Mouse (Mus musculus) gastrocnemius, postnatal 4 days (tissue): Measurements from ENCODE around the gene Rps17. TPM values are rescaled to one million over a fixed set of nuclear protein-coding genes. Genes with fewer than 3 reads are reported as not detected.

Source experiments
- DNase-seq, 2 experiments: peaks; one replicate each; pipeline ENCODE4 v3.0.0; 2021 to 2022; ENCODE audit warnings: low spot score in 2 of 2, mixed read lengths in 2 of 2
- total RNA-seq, 2 experiments: library from RNA; stranded (reverse); gene quantifications; 2 replicates each; pipeline ENCODE4 v1.2.3; 2021

Rps17 gene
- total RNA-seq, 2 experiments from 2014 or later: 1,161 to 1,216 TPM

DNA sequence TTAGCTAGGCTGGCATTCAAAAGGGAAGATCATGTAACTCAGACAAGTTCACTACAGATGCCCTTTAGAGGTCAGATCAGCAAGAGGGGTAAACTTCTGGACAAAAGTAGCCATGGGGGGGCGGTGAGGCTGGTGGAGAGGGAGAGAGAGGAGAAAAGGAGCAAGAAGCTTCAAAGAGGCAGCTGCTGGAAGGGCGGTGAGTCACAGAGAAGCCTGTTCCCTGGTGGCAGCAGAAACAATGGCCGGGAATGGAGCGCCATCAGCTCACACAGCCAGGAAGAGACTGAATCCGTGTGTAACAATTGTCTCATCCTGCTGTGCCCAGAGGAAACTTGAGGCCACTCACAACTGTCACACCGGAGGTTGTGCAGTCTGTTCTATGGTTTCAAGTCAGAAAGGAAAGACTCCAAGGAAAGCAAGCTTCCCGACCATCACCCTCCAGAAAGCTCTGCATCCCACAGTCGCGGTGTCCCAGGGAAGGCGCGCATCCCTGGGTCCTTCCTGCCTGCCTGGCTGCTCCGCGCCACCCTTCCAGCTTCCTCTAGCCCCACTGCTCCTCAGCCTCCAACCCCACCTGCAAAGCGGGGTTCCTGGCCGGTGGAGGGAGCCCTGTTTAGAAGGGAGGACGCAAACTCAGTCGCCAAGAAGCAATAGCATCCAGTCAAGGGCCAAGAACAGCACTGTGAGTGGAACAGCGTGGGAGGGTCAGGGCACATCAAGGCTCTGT, 9.2 kb downstream of the Rps17 start:
- no peak for DNase-seq

DNA sequence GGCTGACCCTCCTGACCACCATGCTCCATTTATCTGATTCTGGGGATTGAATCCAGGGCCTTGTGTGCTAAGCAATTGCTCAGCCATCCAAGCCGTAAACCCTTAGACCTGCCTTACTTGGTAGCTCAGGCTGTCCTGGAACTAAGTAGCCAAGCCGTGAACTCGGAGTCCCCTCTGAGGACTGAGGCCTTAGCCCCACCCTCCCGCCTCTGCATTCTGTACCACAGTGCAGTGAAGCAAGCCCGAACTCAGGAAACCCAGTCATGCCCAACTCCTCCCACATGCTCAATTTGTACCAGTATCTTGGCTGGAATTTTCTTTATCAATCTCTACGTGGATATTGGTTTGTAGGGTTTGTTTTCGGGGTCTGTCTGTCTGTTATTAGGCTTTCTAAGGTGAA, 13.2 kb downstream of the Rps17 start:
- DNase-seq: no peak

DNA sequence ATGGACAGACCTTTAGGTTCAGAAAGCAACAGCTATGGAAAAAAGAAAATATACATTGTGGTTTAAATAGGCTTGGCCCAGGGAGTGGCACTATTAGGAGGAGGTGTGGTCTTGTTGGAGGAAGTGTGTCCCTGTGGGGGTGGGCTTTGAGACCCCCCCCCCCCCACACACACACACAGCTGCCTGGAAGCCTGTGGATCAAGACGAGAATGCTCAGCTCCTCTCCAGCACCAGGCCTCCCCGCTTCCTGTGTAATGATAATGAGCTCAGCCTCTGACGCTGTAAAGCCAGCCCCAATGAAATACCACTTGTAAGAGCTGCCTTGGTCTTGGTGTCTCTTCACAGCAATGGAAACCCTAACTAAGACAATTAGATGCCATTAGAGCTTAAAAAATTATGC, 14.3 kb downstream of the Rps17 start:
- no peak for DNase-seq

DNA sequence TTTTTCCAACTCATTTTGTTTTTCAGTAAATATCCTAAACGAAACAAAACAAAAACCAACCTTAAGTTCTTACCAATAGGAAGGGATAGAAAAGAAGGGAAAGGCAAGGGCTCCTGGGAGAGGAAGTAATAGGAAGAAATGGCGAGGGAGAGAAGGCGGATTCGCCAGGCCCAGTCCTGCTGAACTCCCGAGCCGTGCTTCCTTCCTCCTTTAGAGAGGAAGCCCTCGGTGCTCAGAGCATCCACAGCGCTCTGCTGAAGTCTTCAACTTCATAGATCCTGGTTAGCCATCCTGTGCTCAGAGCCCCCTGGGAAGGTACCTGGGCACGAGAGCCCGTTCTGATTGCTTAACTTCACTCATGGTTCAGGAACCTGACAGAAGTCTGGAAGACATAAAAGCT, 17.4 kb downstream of the Rps17 start:
- DNase-seq: no peak

DNA sequence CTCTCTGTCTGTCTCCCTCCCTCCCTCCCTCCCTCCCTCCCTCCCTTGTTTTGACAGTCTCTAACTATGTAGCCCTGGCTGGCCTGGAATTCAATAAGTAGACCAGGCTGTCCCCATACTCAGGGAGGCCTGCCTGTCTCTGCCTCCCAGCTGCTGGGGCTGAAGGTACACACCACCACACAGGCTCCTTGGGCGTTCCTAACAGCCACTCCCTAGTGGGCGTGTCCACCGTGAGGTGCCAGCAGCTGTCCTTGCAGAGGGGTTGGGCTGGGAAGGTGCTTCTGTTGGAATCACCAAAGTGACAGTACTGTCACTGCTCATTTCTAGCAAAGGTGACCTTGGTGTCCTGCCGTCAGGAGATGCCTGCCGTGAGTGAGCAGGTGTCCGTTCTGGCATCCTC, 18.2 kb downstream of the Rps17 start:
- no peak for DNase-seq

DNA sequence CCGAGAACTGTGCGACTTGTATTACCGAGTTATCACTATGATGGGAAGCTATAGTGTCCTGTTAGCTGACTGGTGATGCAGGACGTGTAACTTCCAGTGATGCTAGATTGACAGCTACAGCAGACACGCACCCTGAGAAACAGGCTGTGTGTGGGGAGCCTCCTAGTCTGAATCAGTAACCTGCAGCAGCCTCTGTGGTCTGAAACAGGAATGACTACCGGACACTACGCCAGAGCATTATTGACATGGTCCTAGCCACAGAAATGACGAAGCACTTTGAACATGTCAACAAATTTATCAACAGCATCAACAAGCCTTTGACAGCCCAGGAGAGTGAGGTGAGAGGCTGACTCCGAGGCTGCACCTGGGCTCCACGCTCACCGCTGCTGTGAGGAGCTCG, 19.0 kb downstream of the Rps17 start:
- DNase-seq: no peak

DNA sequence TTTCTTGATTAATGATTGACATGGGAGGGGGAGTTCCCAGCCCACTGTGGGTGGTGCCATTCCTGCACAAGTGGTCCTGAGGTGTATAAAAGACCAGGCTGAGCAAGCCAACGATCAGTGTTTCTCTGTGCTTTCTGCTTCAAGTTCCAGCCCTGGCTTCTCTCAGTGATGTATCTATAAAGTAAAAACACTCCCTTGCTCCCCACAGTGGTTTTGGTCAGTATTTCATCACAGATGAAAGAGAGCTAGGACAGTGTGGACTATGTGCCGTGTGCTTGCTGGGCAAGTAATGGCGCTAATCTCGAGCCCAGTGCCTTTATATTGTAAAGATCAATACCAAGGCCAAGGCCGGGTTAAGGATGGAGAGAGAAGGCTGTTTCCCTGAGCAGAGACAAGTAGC, 23.3 kb downstream of the Rps17 start:
- DNase-seq: no peak

DNA sequence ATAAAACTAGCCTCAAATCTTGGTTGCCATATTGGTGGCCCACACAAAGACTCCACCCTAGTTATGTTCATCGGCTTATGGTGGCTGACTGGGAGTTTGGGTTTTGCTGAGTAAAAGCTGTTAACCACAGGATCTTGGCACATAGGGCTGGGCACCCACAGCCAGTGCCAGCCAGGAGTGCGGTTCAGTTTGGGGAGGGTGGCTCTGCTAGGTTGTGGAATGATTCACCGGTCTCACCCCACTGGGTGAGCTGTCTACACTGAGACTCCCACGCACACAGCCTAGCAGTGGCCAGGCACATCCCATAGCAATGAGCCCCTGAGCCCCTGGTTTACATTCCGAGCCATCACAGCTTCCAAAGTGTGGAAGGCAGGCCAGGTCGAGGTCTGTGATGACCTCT, 25.3 kb downstream of the Rps17 start:
- no peak for DNase-seq

DNA sequence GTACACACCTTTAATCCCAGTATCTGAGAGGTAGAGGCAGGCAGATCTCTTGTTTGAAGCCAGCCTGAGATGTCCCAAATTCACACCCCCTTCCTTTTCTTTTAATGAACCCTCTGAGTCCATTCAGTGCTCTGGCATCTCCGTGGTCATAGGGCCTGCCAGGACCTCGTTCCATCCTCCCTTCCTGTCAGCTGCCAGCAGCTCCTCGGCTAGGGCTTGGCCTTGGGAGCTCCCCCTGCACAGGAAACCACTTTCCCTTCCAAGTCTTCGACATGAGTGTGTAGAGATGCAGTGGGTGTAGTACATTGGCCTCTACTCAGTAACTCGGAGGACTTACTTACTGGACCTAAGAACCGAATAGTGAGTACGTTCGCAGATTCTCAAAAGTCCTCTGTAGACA, 29.5 kb downstream of the Rps17 start:
- no peak for DNase-seq

DNA sequence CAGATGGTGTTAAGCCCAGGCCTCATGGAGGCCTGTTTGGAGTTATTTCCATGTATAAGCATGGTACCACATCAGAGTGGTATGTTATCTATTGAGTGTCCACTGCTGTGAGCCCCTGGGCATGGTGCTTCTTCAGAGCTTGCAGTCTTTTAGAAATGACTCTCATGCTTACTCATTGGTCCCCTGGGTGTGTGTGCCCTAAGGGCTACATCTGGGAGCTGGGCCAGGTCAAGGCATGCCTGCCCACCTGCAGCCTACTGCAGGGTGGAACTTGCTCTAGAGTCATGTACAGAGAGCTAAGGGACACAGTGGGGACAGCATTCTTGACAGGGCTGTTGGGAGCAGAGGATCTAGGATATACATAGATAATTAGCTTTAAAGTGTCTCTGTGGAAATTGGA, 33.5 kb downstream of the Rps17 start:
- DNase-seq: no peak

DNA sequence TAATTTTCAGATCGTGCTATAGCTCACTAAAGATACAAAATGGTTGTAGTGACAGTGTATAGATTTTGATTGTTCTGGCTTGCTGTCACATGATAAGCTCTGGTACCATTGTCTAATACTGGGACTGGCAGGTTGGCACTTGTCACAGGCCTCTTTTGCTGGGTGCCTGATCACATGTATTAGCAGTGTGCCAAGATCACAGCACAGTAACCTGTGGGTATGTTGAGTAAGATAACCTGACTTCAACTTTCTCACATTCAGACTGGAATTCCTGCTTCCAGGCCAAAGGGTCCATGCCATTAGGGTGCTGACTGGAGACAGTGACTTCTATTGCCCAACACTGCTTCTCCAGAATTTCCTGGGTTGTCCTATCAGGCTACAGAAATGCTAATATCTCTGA, 33.9 kb downstream of the Rps17 start:
- DNase-seq: no peak

DNA sequence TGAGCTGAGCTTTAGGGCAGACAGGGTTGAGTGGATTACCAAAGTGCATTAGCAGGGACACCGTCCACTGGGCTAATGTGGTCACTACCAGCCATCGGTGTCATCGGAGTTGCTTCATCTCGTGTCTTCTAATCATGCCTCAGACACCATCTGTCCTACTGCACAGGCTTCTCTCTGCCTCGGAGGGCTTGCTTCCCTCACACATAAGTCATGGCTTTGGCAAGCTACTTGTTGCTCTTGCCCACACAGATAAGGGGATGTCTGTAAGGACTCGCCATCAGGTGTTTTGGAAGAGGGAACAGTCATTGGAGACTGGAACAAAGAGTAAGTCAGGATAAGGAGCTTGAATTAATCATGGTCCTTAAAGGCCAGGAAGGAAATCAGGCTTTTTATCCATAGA, 35.8 kb downstream of the Rps17 start:
- DNase-seq: no peak

DNA sequence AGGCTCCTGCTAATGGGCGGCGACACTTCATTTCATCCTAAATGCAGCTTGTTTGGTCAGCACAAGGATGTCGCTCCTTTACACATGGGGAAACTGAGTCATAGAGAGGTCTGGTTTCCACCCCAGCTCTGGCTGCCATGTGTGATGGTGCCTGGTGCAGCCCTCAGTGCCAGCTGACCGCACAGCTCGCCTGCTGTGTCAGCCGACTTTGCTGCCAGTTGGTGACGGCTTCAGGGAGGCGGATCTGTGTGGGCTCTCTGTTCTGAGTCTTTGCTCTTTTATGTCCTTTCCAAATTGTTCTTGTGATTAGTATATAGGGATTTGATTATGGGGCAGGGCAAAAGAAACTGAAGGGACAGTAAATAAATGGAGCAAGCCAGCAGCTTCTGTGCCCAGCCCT, 37.3 kb downstream of the Rps17 start:
- DNase-seq: no peak

DNA sequence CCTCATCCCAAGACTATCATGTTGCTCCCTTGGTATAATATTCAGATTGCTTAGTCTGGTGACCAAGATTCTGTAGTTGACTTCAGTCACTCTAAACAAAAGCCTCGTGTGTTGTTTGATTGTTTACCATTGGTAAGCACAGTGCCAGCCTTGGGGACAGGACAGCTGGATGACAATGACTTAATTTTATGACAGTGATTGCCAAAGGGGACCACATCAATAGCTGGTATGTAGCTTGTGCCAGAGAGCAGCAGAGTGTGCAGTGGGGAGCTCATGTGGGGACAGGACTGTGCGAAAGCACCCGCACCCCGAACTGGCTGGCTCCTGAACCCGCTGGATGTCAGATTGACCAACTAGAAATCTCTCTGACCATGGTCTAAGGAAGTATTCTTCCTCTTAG, 40.4 kb downstream of the Rps17 start:
- DNase-seq: no peak

DNA sequence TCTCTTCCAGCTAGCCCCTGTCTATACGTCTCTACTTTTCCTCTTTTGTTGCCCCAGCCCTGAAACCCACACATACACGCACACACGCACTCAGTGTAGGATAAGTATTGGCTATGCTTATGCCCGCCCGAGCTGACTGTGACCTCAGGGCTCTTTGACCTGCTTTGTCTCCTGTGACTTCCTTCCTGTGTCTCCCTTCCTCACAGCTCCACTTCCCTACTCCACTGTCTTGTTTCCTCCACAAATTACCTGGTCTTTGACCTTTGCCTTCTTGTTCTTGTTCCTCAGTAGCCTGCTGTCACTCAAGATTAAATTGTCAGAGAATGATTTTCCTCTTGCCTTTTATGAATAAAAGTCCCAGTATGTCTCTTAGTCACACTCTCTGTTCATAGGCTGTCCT, 41.0 kb downstream of the Rps17 start:
- DNase-seq: no peak

DNA sequence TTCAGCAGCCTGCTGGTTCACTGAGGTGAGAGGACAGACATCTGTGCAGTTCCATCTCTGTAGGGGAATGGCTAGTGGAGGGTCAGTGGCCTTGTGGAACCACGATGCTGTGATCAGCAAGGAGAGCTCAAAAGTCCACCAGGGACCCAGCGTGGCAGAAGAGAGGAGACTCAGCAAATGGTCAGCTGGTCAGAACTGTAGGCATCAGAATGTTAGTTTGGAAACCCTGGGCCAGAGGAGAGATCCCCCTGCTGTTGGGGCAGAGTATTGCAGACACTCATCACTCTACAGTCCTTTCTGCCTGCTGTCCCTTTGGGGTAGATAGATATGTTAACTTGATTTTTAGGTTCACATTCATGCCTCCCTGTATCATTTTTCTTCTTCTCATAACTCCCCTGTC, 41.4 kb downstream of the Rps17 start:
- no peak for DNase-seq

DNA sequence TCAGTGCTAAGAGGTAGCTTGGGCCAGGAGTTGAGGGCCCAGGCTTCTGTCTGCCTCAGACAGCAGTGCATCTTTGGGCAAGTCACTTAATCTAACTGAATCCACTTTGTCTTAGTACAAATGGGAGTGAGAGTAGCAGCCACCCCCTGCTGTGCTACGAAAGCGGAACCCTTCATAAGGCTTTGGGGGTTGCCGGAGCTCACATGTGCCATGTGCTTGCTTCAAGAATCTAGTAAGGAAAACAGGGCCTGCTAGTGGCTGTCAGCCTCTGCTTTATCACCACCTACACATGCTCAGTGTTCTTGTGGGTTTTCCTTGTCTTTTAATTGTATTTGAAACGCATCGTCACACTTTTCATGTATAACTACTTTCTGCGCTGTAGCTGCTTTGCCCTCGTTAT, 43.7 kb downstream of the Rps17 start:
- DNase-seq: no peak

DNA sequence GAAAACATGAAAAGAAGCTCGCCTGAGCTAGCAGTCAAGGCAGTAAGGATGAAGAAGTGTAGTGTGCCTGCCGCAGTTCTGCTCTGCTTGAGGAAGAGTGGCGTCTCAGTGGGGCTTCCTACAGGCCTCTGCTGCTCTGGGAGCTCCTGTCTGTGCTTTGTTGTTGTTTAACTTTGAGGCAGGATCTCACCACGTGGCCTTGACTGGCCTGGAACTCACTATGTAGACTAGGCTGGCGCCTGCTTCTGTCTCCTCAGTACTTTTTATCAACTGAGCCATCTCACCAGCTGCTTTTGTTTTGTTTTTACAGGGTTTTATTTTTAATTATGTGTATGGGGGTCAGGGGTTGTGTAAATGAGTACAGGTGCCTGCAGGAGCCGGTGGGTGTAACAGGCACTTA, 46.8 kb downstream of the Rps17 start:
- DNase-seq: no peak

DNA sequence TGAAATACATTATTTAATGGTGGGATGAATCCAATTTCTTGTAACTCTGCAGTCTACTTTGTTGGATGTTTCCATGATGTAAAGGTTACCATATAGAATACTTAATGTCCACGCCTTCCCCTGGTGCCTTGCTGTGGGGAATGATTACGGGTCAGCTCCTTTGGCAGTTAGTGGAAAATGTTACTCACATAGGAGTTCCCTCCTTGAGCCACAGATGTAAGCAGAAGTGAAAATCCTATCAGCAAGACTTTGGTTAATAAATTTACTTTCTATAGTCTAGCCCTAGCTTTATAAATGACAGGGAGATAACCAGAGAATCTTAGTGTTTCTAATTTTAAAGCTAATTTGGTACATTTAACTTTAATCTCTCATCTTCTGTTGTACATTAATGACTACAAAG, 49.9 kb downstream of the Rps17 start:
- DNase-seq: no peak

Other genes starting within 250 kb of the Rps17 start
- under 1 TPM; 0.47 to 0.57 TPM for gene Slc28a1, start 230.5 kb downstream of the Rps17 start, total RNA-seq
- 10 to 100 TPM; 11.1 to 11.7 TPM for gene Pde8a, start 131.7 kb downstream of the Rps17 start, total RNA-seq
- gene Cpeb1, start 110.2 kb upstream of the Rps17 start, total RNA-seq: 10 to 100 TPM in 1 of 2 experiments, 1 to 10 TPM in 1; 7.2 to 10.9 TPM
- gene Ap3b2, start 148.7 kb upstream of the Rps17 start, total RNA-seq: 1 to 10 TPM; 4.9 to 5.9 TPM
- not detected for gene BC048679, start 153.0 kb upstream of the Rps17 start, total RNA-seq
- 100 to 1,000 TPM; 152 to 158 TPM for gene Fsd2, start 221.7 kb upstream of the Rps17 start, total RNA-seq
- gene Whamm, start 226.0 kb upstream of the Rps17 start, total RNA-seq: 1 to 10 TPM; 7.5 to 9.0 TPM